18 mouse cellular contexts compared by ENCODE assay signal in the genomic region with DNA sequence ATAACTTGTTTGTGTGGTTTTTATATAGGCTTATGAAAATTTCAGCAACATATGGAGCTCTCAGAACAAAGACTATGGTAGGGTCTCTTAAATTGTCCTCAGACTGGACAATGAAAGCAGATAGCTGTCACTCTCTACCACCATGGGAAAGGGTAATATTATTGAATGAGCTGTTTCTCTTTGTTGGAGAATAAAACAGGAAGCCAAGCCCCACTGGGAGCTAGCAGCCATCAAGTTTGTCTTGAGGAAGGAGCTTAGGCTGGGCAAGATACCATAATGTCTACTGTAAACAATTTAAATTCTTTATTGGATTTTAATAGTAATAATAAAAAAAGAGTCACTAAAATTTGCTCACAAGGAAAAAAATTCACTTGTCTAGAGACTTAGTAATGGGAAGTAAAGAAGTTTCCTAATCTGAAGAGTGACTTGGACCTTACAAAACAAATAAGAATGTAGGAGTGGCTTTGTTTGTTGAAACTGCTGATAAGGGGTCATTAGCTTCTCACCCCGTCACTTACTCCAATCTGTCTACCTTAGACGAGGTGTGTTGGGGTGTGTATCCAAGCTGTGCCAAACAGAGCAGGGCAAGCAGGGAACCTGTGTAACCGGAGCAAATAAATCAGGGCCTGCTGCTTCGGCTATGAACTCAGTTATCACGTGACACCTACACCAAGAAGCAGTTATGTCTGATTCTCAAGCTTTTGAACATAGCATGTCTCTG. TPM values are rescaled to one million over a fixed set of nuclear protein-coding genes. Genes with fewer than 3 reads are reported as not detected.
DNase-seq lines count a peak whose midpoint lies in the region; ATAC-seq and TF ChIP-seq lines count a peak whose summit lies in the region.
"Had no signal": no experiment of that assay in that cellular context is flagged by ENCODE, and none has a peak within 500 bp of the region (broad histone marks: within the 10 kb centered on the region; RNA-seq: fewer than 3 reads in every experiment).

No protein-coding gene starts in this region.

- H3K27ac ChIP-seq in kidney, adult 2 months (ENCODE audit: insufficient read depth, low read depth, low read length): no peak overlapping the region
- peak overlapping the region; percentile 57 for H3K27ac ChIP-seq in intestine, embryonic 14.5 days (ENCODE audit: low read depth)
- H3K27ac ChIP-seq in lung, embryonic 16.5 days (ENCODE audit: low read length): peak overlapping the region; percentile 55
- peak overlapping the region; percentile 66; the same call in 1 of the 2 replicates for H3K27ac ChIP-seq in stomach, embryonic 14.5 days (ENCODE audit: low read length)
- no peak overlapping the region for H3K27ac ChIP-seq in hindbrain, embryonic 14.5 days
- H3K27ac ChIP-seq: hindbrain, embryonic 15.5 days; midbrain, embryonic 15.5 days had no signal

- ATAC-seq in intestine, embryonic 14.5 days (replicated peaks; ENCODE audit: low FRiP score, low TSS enrichment, low read depth): peak; percentile 91
- peak; percentile 90 for ATAC-seq in lung, embryonic 16.5 days (ENCODE audit: low read depth)
- peak; percentile 95 for ATAC-seq in stomach, embryonic 14.5 days (ENCODE audit: insufficient number of reproducible peaks, insufficient read depth, low FRiP score, low read depth)
- ATAC-seq in hindbrain, embryonic 14.5 days (ENCODE audit: low FRiP score): no peak
- ATAC-seq: midbrain, embryonic 15.5 days had no signal

- DNase-seq in kidney, adult 11 months: peak; percentile 2
- no peak for DNase-seq in kidney, adult 2 months
- no peak for DNase-seq in intestine, embryonic 14.5 days (ENCODE audit: low spot score)
- DNase-seq in hindbrain, embryonic 14.5 days (ENCODE audit: low spot score): no peak
- DNase-seq in embryo, embryonic 9.5 days (ENCODE audit: extremely low spot score): no peak
- no peak for DNase-seq in kidney, postnatal 36 days
- DNase-seq: adrenal gland, adult 2 months; cerebellum, postnatal 10 days; embryo, embryonic 11 days; layer of hippocampus, postnatal 36 days; thymus, postnatal 36 days had no signal

- no peaks in the 10 kb centered on the region for H3K9me3 ChIP-seq in intestine, embryonic 14.5 days (ENCODE audit: control insufficient read depth, low read length)
- H3K9me3 ChIP-seq in lung, embryonic 16.5 days (ENCODE audit: control insufficient read depth, low read length): no peaks in the 10 kb centered on the region
- H3K9me3 ChIP-seq in stomach, embryonic 14.5 days (ENCODE audit: control insufficient read depth, low read depth, low read length): no peaks in the 10 kb centered on the region
- H3K9me3 ChIP-seq in hindbrain, embryonic 14.5 days (ENCODE audit: control insufficient read depth, low read length): no peaks in the 10 kb centered on the region
- H3K9me3 ChIP-seq: hindbrain, embryonic 15.5 days; midbrain, embryonic 15.5 days had no signal

- H3K4me3 ChIP-seq in kidney, adult 2 months (ENCODE audit: insufficient read depth, low read depth, low read length): no peak overlapping the region
- no peak overlapping the region for H3K4me3 ChIP-seq in intestine, embryonic 14.5 days (ENCODE audit: low read depth, low read length)
- no peak overlapping the region for H3K4me3 ChIP-seq in lung, embryonic 16.5 days (ENCODE audit: low read length)
- no peak overlapping the region for H3K4me3 ChIP-seq in stomach, embryonic 14.5 days (ENCODE audit: low read depth, low read length)
- no peak overlapping the region for H3K4me3 ChIP-seq in hindbrain, embryonic 14.5 days (replicated peaks; ENCODE audit: low read length)
- H3K4me3 ChIP-seq: hindbrain, embryonic 15.5 days; midbrain, embryonic 15.5 days had no signal

- no peaks in the 10 kb centered on the region for H3K36me3 ChIP-seq in kidney, adult 2 months (ENCODE audit: control insufficient read depth, insufficient read depth, low read length)
- H3K36me3 ChIP-seq in intestine, embryonic 14.5 days (ENCODE audit: control insufficient read depth, insufficient read depth, low read length): no peaks in the 10 kb centered on the region
- no peaks in the 10 kb centered on the region for H3K36me3 ChIP-seq in lung, embryonic 16.5 days (ENCODE audit: control insufficient read depth, insufficient read depth, low read length)
- H3K36me3 ChIP-seq in stomach, embryonic 14.5 days (ENCODE audit: control insufficient read depth, insufficient read depth, low read length): no peaks in the 10 kb centered on the region
- H3K36me3 ChIP-seq in hindbrain, embryonic 14.5 days (replicated peaks; ENCODE audit: control insufficient read depth, insufficient read depth): no peaks in the 10 kb centered on the region
- H3K36me3 ChIP-seq: hindbrain, embryonic 15.5 days; midbrain, embryonic 15.5 days had no signal

- TF ChIP-seq CTCF in kidney, adult 2 months (conservative IDR thresholded peaks at IDR 0.05; ENCODE audit: insufficient read depth, insufficient read length, low read depth, low read length): no peak

- H3K27me3 ChIP-seq in kidney, adult 2 months (replicated peaks; ENCODE audit: control insufficient read depth, insufficient read depth, low read length): no peaks in the 10 kb centered on the region
- no peaks in the 10 kb centered on the region for H3K27me3 ChIP-seq in intestine, embryonic 14.5 days (replicated peaks; ENCODE audit: control insufficient read depth, insufficient read depth, low read length)
- no peaks in the 10 kb centered on the region for H3K27me3 ChIP-seq in lung, embryonic 16.5 days (ENCODE audit: control insufficient read depth, insufficient read depth, low read depth, low read length)
- no peaks in the 10 kb centered on the region for H3K27me3 ChIP-seq in stomach, embryonic 14.5 days (ENCODE audit: control insufficient read depth, insufficient read depth, low read length)
- H3K27me3 ChIP-seq in hindbrain, embryonic 14.5 days (ENCODE audit: control insufficient read depth, insufficient read depth, low read length): no peaks in the 10 kb centered on the region
- H3K27me3 ChIP-seq: CH12.LX; hindbrain, embryonic 15.5 days; midbrain, embryonic 15.5 days had no signal

- H3K4me2 ChIP-seq in intestine, embryonic 14.5 days (ENCODE audit: low read length): no peak overlapping the region
- H3K4me2 ChIP-seq in lung, embryonic 16.5 days (ENCODE audit: low read depth, low read length): no peak overlapping the region
- H3K4me2 ChIP-seq in stomach, embryonic 14.5 days (replicated peaks; ENCODE audit: low read depth, low read length): no peak overlapping the region
- H3K4me2 ChIP-seq in hindbrain, embryonic 14.5 days (replicated peaks): no peak overlapping the region
- H3K4me2 ChIP-seq: heart, embryonic 11.5 days; hindbrain, embryonic 15.5 days; liver, embryonic 11.5 days; midbrain, embryonic 15.5 days had no signal

- WGBS in kidney, adult 2 months: 23% methylated on average over 5 of the region's 5 CpGs
- WGBS in intestine, embryonic 14.5 days: 25% methylated on average over 5 of the region's 5 CpGs
- WGBS in lung, embryonic 16.5 days: 10% methylated on average over 5 of the region's 5 CpGs
- 30% methylated on average over 5 of the region's 5 CpGs for WGBS in stomach, embryonic 14.5 days
- WGBS in hindbrain, embryonic 14.5 days: 80% methylated on average over 5 of the region's 5 CpGs

- no peak for TF ChIP-seq POLR2A in kidney, adult 2 months (IDR thresholded peaks at IDR 0.05; ENCODE audit: low read depth, low read length)

- H3K9ac ChIP-seq in intestine, embryonic 14.5 days (ENCODE audit: low read length): no peak overlapping the region
- no peak overlapping the region for H3K9ac ChIP-seq in lung, embryonic 16.5 days (ENCODE audit: low read length)
- H3K9ac ChIP-seq in stomach, embryonic 14.5 days (replicated peaks; ENCODE audit: low read depth, low read length): no peak overlapping the region
- no peak overlapping the region for H3K9ac ChIP-seq in hindbrain, embryonic 14.5 days
- H3K9ac ChIP-seq: hindbrain, embryonic 15.5 days; midbrain, embryonic 15.5 days had no signal

- no peaks in the 10 kb centered on the region for H3K4me1 ChIP-seq in kidney, adult 2 months (ENCODE audit: control insufficient read depth, insufficient read depth, low read length)
- H3K4me1 ChIP-seq in intestine, embryonic 14.5 days (replicated peaks; ENCODE audit: control insufficient read depth, insufficient read depth, low read length): peaks cover 4% of the 10 kb centered on the region; the same call in 1 of the 2 replicates
- H3K4me1 ChIP-seq in lung, embryonic 16.5 days (replicated peaks; ENCODE audit: control insufficient read depth, insufficient read depth, low read length): no peaks in the 10 kb centered on the region
- H3K4me1 ChIP-seq in stomach, embryonic 14.5 days (ENCODE audit: control insufficient read depth, insufficient read depth, low read length): no peaks in the 10 kb centered on the region
- peaks cover 10% of the 10 kb centered on the region; the same call in 1 of the 2 replicates for H3K4me1 ChIP-seq in hindbrain, embryonic 14.5 days (replicated peaks; ENCODE audit: control insufficient read depth, insufficient read depth, low read length)

RNA-seq across cellular contexts. Expression of a gene that starts 26.8 kb away (rescaled TPM):
- 2.6 and 2.8 TPM in 2 replicates for polyA plus RNA-seq in kidney, adult 2 months (2012; rRNA removed)
- polyA plus RNA-seq in intestine, embryonic 14.5 days (2014; fragmentation: Nextera tagmentation; extraction: Ambion mirVana): 10.0 and 10.1 TPM in 2 replicates
- polyA plus RNA-seq in lung, embryonic 16.5 days (2015; fragmentation: Nextera tagmentation; extraction: Ambion mirVana): 4.4 and 5.5 TPM in 2 replicates
- polyA plus RNA-seq in stomach, embryonic 14.5 days (2014; fragmentation: Nextera tagmentation; extraction: Ambion mirVana): 14.7 and 16.9 TPM in 2 replicates
- 39.9 and 43.5 TPM in 2 replicates for polyA plus RNA-seq in hindbrain, embryonic 14.5 days (2014; fragmentation: Nextera tagmentation; extraction: Ambion mirVana)

RNA-seq across cellular contexts. Expression of a gene that starts 43.5 kb away (rescaled TPM):
- 3.3 and 5.6 TPM in 2 replicates for polyA plus RNA-seq in kidney, adult 2 months (2012; rRNA removed)
- polyA plus RNA-seq in intestine, embryonic 14.5 days (2014; fragmentation: Nextera tagmentation; extraction: Ambion mirVana): 158 and 177 TPM in 2 replicates
- 157 and 165 TPM in 2 replicates for polyA plus RNA-seq in lung, embryonic 16.5 days (2015; fragmentation: Nextera tagmentation; extraction: Ambion mirVana)
- 140 TPM in 2 replicates for polyA plus RNA-seq in stomach, embryonic 14.5 days (2014; fragmentation: Nextera tagmentation; extraction: Ambion mirVana)
- polyA plus RNA-seq in hindbrain, embryonic 14.5 days (2014; fragmentation: Nextera tagmentation; extraction: Ambion mirVana): 20.4 and 23.8 TPM in 2 replicates

Comparison
In these comparisons a context has a peak if more than half of its experiments do, and no peak if none do; other contexts are left out.
1. H3K27ac ChIP-seq: peak in intestine, embryonic 14.5 days (single experiment), lung, embryonic 16.5 days (single experiment) and stomach, embryonic 14.5 days (single experiment); none in kidney, adult 2 months (single experiment) and hindbrain, embryonic 14.5 days (single experiment).